Mouse (Mus musculus): ENCODE data around the gene Clp1. TPM values are rescaled to one million over a fixed set of nuclear protein-coding genes. Genes with fewer than 3 reads are reported as not detected.
A peak's percentile ranks its signal among the peaks of the same experiment; 100 is the strongest.

Clp1 gene
- total and polyA plus RNA-seq, 2 experiments, result 10.9 to 12.6 TPM

GRCm38 (mm10) chr2:84743561-84743960 is 16.4 kb upstream of the Clp1 start, which contains the start of gene Gm19426:
Gene Gm19426, minus strand, starts transcription at chr2:84743655.
- 2% methylated on average over 23 of the region's 25 CpGs for WGBS
- Histone ChIP-seq H3K79me2 (ENCODE audit: control insufficient read depth, insufficient read depth, low read length) (0 out of 2 replicates have a peak, but pooled peaks cover 3% of the 10 kb centered on the region), H3K9ac (ENCODE audit: low read depth, low read length) (peak within 1 kb of the TSS; percentile 74), H3K36me3 (ENCODE audit: control insufficient read depth, insufficient read depth, low read length) (no peaks in the 10 kb centered on the region), H3K27me3 (ENCODE audit: control insufficient read depth, insufficient read depth, low read length) (no peaks in the 10 kb centered on the region), H3K4me3 (ENCODE audit: insufficient read depth, low read depth, low read length) (peak within 1 kb of the TSS; percentile 66), H3K27ac (replicated peaks; ENCODE audit: insufficient read depth, low read depth, low read length) (peak within 1 kb of the TSS; percentile 88), H3K4me1 (ENCODE audit: control insufficient read depth, insufficient read depth, low read length) (peaks cover 11% of the 10 kb centered on the region)
- no peak for TF ChIP-seq CTCF (IDR thresholded peaks at IDR 0.05; ENCODE audit: low read depth, low read length)
- peak; percentile 41; the same call in 1 of the 2 replicates for TF ChIP-seq POLR2A (IDR thresholded peaks at IDR 0.05; ENCODE audit: extremely low read depth, insufficient read depth, low read length)
- DNase-seq (ENCODE audit: extremely low read depth, low read depth, low spot score), result peak; percentile 72

- 0 out of 2 replicates have a peak, but pooled peaks cover 3% of the 10 kb centered on the region for H3K79me2 ChIP-seq (ENCODE audit: control insufficient read depth, insufficient read depth, low read length)
- peak overlapping the region; percentile 66 for H3K4me3 ChIP-seq (ENCODE audit: insufficient read depth, low read depth, low read length)
- TF ChIP-seq CTCF (IDR thresholded peaks at IDR 0.05; ENCODE audit: low read depth, low read length) (no peak), POLR2A (IDR thresholded peaks at IDR 0.05; ENCODE audit: extremely low read depth, insufficient read depth, low read length) (no peak)
- DNase-seq (ENCODE audit: extremely low read depth, low read depth, low spot score), result no peak
- WGBS, result 3% methylated on average over 26 of the region's 26 CpGs
- no peaks in the 10 kb centered on the region for H3K27me3 ChIP-seq (ENCODE audit: control insufficient read depth, insufficient read depth, low read length)
- peak overlapping the region; percentile 88 for H3K27ac ChIP-seq (replicated peaks; ENCODE audit: insufficient read depth, low read depth, low read length)
- peak overlapping the region; percentile 74 for H3K9ac ChIP-seq (ENCODE audit: low read depth, low read length)
- H3K36me3 ChIP-seq (ENCODE audit: control insufficient read depth, insufficient read depth, low read length), result no peaks in the 10 kb centered on the region
- H3K4me1 ChIP-seq (ENCODE audit: control insufficient read depth, insufficient read depth, low read length), result peaks cover 11% of the 10 kb centered on the region
Measured at GRCm38 (mm10) chr2:84742451-84743283, 15.5 kb upstream of the Clp1 start.

- Histone ChIP-seq H3K27ac (replicated peaks; ENCODE audit: insufficient read depth, low read depth, low read length) (peak overlapping the region; percentile 88), H3K4me3 (ENCODE audit: insufficient read depth, low read depth, low read length) (peak overlapping the region; percentile 66), H3K9ac (ENCODE audit: low read depth, low read length) (peak overlapping the region; percentile 74), H3K27me3 (ENCODE audit: control insufficient read depth, insufficient read depth, low read length) (no peaks in the 10 kb centered on the region), H3K79me2 (ENCODE audit: control insufficient read depth, insufficient read depth, low read length) (0 out of 2 replicates have a peak, but pooled peaks cover 3% of the 10 kb centered on the region), H3K36me3 (ENCODE audit: control insufficient read depth, insufficient read depth, low read length) (no peaks in the 10 kb centered on the region), H3K4me1 (ENCODE audit: control insufficient read depth, insufficient read depth, low read length) (peaks cover 11% of the 10 kb centered on the region)
- WGBS, result 8% methylated on average over 5 of the region's 5 CpGs
- TF ChIP-seq CTCF (IDR thresholded peaks at IDR 0.05; ENCODE audit: low read depth, low read length) (no peak), POLR2A (IDR thresholded peaks at IDR 0.05; ENCODE audit: extremely low read depth, insufficient read depth, low read length) (0 out of 2 replicates have a peak, but pooled peaks have one; percentile 47)
- peak; percentile 94 for DNase-seq (ENCODE audit: extremely low read depth, low read depth, low spot score)
Measured at GRCm38 (mm10) chr2:84741841-84742450, 14.8 kb upstream of the Clp1 start.

GRCm38 (mm10) chr2:84740608-84741333 is 13.6 kb upstream of the Clp1 start:
- Histone ChIP-seq H3K4me3 (ENCODE audit: insufficient read depth, low read depth, low read length) (no peak overlapping the region), H3K27me3 (ENCODE audit: control insufficient read depth, insufficient read depth, low read length) (no peaks in the 10 kb centered on the region), H3K79me2 (ENCODE audit: control insufficient read depth, insufficient read depth, low read length) (0 out of 2 replicates have a peak, but pooled peaks cover 3% of the 10 kb centered on the region), H3K9ac (ENCODE audit: low read depth, low read length) (peak overlapping the region; percentile 41; the same call in 1 of the 2 replicates), H3K27ac (replicated peaks; ENCODE audit: insufficient read depth, low read depth, low read length) (no peak overlapping the region; the same call in 1 of the 2 replicates), H3K4me1 (ENCODE audit: control insufficient read depth, insufficient read depth, low read length) (peaks cover 11% of the 10 kb centered on the region), H3K36me3 (ENCODE audit: control insufficient read depth, insufficient read depth, low read length) (no peaks in the 10 kb centered on the region)
- 67% methylated on average over 15 of the region's 15 CpGs for WGBS
- TF ChIP-seq POLR2A (IDR thresholded peaks at IDR 0.05; ENCODE audit: extremely low read depth, insufficient read depth, low read length) (0 out of 2 replicates have a peak, but pooled peaks have one; percentile 6), CTCF (IDR thresholded peaks at IDR 0.05; ENCODE audit: low read depth, low read length) (peak; percentile 28; the same call in 1 of the 2 replicates)
- peak; percentile 57 for DNase-seq (ENCODE audit: extremely low read depth, low read depth, low spot score)

GRCm38 (mm10) chr2:84738271-84738911 is 11.2 kb upstream of the Clp1 start:
- TF ChIP-seq CTCF (IDR thresholded peaks at IDR 0.05; ENCODE audit: low read depth, low read length) (peak; percentile 66), POLR2A (IDR thresholded peaks at IDR 0.05; ENCODE audit: extremely low read depth, insufficient read depth, low read length) (no peak)
- H3K4me3 ChIP-seq (ENCODE audit: insufficient read depth, low read depth, low read length), result 0 out of 2 replicates have a peak overlapping the region, but pooled peaks have one; percentile 1
- 0 out of 2 replicates have a peak overlapping the region, but pooled peaks have one; percentile 3 for H3K27ac ChIP-seq (replicated peaks; ENCODE audit: insufficient read depth, low read depth, low read length)
- H3K4me1 ChIP-seq (ENCODE audit: control insufficient read depth, insufficient read depth, low read length), result peaks cover 14% of the 10 kb centered on the region
- WGBS, result 1% methylated on average over 12 of the region's 12 CpGs
- peak; percentile 81 for DNase-seq (ENCODE audit: extremely low read depth, low read depth, low spot score)
- H3K79me2 ChIP-seq (ENCODE audit: control insufficient read depth, insufficient read depth, low read length), result 0 out of 2 replicates have a peak, but pooled peaks cover 3% of the 10 kb centered on the region
- H3K36me3 ChIP-seq (ENCODE audit: control insufficient read depth, insufficient read depth, low read length), result no peaks in the 10 kb centered on the region
- H3K9ac ChIP-seq (ENCODE audit: low read depth, low read length), result peak overlapping the region; percentile 15
- H3K27me3 ChIP-seq (ENCODE audit: control insufficient read depth, insufficient read depth, low read length), result no peaks in the 10 kb centered on the region

All from liver, adult 2 months (tissue).